Mouse (Mus musculus): ENCODE measurements at regions not wholly inside any gene's neighbourhood (a gene's known extent, or its start where the extent isn't known, plus 50 kb on each side); places are given as distances from the start of the nearest gene placed in this dataset.

DNA sequence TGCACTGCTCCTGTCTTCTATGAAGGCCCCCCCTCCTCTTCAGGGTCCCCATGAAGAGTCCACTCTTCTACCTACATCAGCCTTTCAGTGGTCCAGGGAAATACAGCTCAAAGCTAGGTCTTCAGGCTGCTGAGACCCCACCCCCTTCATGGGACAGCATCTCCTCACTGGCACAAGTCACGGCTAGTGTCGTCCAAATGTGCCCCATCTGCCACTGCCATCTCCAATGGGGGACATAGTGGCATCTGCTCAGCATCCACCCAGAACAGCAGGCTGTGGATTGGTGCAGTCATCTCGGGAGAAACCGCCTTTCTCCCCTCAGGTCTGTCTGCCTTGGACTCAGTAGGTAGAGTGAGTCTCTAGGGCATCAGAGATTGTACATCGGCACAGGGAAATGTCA is 72.1 kb downstream of the 3100002H09Rik start:
- TF ChIP-seq POLR2A (IDR thresholded peaks at IDR 0.05; ENCODE audit: insufficient read depth, low read depth, low read length): no peak
- no peak for TF ChIP-seq CTCF (IDR thresholded peaks at IDR 0.05; ENCODE audit: insufficient read depth, low read depth, low read length)

Data from olfactory bulb, adult 2 months (tissue).